Mouse (Mus musculus): ENCODE data around the gene Ggnbp2.

- TF ChIP-seq POLR2A (IDR thresholded peaks at IDR 0.05; ENCODE audit: insufficient read depth, low read depth, low read length): peak; percentile 80
- TF ChIP-seq CTCF (IDR thresholded peaks at IDR 0.05): peak; percentile 14
- peak; percentile 73; the same call in 1 of the 2 replicates for TF ChIP-seq EP300 (IDR thresholded peaks at IDR 0.05; ENCODE audit: insufficient read depth, low read depth, low read length)
These were observed 45.6 kb upstream of the Ggnbp2 start, which contains the start of gene Znhit3 for GRCm38 (mm10) chr11:84916053-84916702.

Data from heart, adult 2 months (tissue).